Mouse (Mus musculus) cerebellum, adult 2 months (tissue): ENCODE measurements at regions not wholly inside any gene's neighbourhood (a gene's known extent, or its start where the extent isn't known, plus 50 kb on each side); places are given as distances from the start of the nearest gene placed in this dataset.

Experiments used
- DNase-seq, 2 experiments: peaks; one replicate each; pipeline ENCODE4 v3.0.0; 2021
- H3K27ac ChIP-seq: fragments of 200-500 bp; 2 replicates; pipeline ENCODE4 v1.5.1; 2012; ENCODE audit warnings: low read length, control low read depth, inconsistent platforms; ENCODE audit not compliant: insufficient read depth
- H3K27me3 ChIP-seq: fragments of 200-500 bp; 2 replicates; pipeline ENCODE4 v1.6.1; 2012; ENCODE audit warnings: inconsistent platforms, mild to moderate bottlenecking, low read length, moderate library complexity; ENCODE audit not compliant: control insufficient read depth, insufficient read depth
- H3K4me1 ChIP-seq: fragments of 200-500 bp; 2 replicates; pipeline ENCODE4 v1.6.1; 2011; ENCODE audit warnings: low read length; ENCODE audit not compliant: control insufficient read depth, insufficient read depth
- H3K4me3 ChIP-seq: fragments of 200-500 bp; replicated peaks from 2 replicates; pipeline ENCODE3; 2011; ENCODE audit warnings: mild to moderate bottlenecking, low read depth, low read length, control low read depth; ENCODE audit not compliant: insufficient read depth
- CTCF ChIP-seq: fragments of 200-500 bp; IDR thresholded peaks from 2 replicates; pipeline ENCODE4 v1.5.1; 2011; ENCODE audit warnings: low read depth, mild to moderate bottlenecking, control low read depth, low read length, moderate library complexity, borderline replicate concordance; ENCODE audit not compliant: insufficient read depth
- POLR2A ChIP-seq: fragments of 200-500 bp; IDR thresholded peaks from 2 replicates; pipeline ENCODE4 v1.6.1; 2011; ENCODE audit warnings: low read length, control low read depth, borderline replicate concordance; ENCODE audit not compliant: insufficient read depth
- WGBS: fragments of 180-500 bp; shearing (Covaris S2); methylation state at CpG from one replicate; pipeline ENCODE4 v1.1.7; 2018; 5-methylcytosine and 5-hydroxymethylcytosine counted together

DNA sequence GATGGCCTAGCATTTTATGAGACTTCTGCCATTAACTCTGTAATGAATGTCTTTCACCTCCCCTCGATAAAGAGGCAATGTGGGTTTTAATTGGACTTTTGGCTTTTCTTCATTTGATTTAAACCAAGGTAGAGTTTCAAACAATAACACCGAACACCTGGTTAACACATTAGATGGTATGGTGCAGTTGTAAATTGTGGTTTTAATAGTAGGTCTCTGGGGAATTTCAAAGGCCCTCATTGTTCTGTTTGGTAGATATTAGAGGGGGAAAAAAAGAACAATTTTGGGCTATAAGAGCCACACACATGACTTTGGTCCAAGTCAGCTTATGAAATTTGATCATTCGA lies 497.8 kb upstream of the Mki67 start:
- Histone ChIP-seq H3K4me1 (no peaks in the 10 kb centered on the region), H3K27ac (no peak overlapping the region), H3K4me3 (no peak overlapping the region), H3K27me3 (no peaks in the 10 kb centered on the region)
- WGBS: 78% methylated on average over 3 of the region's 3 CpGs
- TF ChIP-seq POLR2A: no peak
- no peak for TF ChIP-seq CTCF
- no peak for DNase-seq

DNA sequence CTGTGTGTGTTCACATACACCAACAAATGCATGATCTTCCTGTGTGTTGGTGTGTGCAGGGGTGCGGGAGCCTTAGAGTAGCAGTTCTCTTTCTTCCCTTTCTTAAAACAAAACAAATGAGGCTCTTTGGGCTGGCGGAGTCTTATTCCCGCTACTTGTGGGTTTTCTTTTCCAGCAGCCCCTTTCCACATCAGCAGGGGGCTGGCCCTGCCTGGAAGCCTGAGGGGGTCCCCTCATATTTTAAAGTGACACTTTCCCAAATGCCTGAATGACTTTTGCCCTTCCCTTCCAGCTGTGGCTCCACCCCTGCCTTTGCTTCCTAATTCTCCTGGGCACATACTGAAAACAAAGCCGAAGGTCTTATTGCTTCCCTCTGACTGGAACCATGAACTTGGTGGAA lies 498.3 kb upstream of the Mki67 start:
- no peaks in the 10 kb centered on the region for H3K27me3 ChIP-seq
- H3K4me3 ChIP-seq: no peak overlapping the region
- TF ChIP-seq CTCF: no peak
- TF ChIP-seq POLR2A: no peak
- no peaks in the 10 kb centered on the region for H3K4me1 ChIP-seq
- WGBS: 88% methylated on average over 4 of the region's 4 CpGs
- DNase-seq: no peak
- no peak overlapping the region for H3K27ac ChIP-seq

DNA sequence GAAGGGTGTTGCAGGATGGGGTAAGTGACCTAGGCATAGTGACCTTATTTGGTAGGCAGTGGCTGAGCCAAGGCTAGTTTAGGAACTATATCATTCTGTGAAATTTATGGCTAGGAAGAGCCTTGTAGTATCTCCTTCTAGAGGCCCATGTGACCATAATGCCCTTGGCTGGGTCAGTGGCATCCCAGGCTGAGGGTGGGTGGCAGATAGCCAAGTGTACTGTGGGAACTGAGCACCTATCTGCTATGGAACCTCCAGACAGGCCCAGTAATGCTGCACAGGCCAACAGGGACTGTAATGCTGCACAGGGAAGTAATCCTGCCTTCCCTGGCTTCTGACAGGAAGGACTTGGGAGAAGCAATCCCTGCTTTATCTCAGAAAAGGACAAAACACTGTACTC lies 500.6 kb upstream of the Mki67 start:
- Histone ChIP-seq H3K4me1 (no peaks in the 10 kb centered on the region), H3K27ac (no peak overlapping the region), H3K27me3 (no peaks in the 10 kb centered on the region), H3K4me3 (no peak overlapping the region)
- no peak for TF ChIP-seq CTCF
- no peak for TF ChIP-seq POLR2A
- DNase-seq: no peak

DNA sequence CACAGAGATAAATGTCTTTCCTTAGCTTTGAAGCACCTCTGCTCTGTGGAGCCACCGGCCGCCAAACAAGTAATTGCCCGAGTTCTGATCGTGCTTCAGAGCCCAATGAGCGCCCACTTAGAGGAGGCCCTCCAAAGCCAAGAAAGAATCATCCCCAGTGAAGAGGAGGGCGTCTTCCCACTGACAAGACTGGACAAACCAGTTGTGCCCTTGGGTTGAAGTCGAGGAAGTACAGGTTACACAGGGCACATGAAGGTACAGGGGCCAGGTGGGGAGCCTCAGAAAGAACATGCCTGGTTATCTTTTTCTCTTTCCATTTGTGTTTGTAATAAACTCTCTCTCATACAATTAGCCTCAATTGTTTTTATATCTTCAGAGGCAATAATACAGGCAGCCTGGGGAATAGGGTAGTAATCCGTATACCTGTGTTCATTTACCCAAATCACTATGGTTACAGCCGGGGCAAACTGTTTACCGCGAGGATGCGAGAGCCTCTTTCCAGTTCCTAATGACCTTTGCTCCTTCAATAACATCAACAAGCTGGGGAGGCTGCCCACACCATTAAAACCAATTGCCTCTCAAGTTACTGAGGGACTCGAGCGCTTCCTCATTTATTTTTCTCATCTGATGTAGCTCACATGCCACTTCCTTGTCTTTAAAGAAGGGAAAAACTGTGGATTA lies 503.5 kb upstream of the Mki67 start:
- WGBS: 64% methylated on average over 14 of the region's 14 CpGs
- Histone ChIP-seq H3K4me3 (no peak overlapping the region), H3K27ac (no peak overlapping the region), H3K4me1 (no peaks in the 10 kb centered on the region), H3K27me3 (no peaks in the 10 kb centered on the region)
- TF ChIP-seq POLR2A: no peak
- no peak for TF ChIP-seq CTCF
- DNase-seq: no peak

DNA sequence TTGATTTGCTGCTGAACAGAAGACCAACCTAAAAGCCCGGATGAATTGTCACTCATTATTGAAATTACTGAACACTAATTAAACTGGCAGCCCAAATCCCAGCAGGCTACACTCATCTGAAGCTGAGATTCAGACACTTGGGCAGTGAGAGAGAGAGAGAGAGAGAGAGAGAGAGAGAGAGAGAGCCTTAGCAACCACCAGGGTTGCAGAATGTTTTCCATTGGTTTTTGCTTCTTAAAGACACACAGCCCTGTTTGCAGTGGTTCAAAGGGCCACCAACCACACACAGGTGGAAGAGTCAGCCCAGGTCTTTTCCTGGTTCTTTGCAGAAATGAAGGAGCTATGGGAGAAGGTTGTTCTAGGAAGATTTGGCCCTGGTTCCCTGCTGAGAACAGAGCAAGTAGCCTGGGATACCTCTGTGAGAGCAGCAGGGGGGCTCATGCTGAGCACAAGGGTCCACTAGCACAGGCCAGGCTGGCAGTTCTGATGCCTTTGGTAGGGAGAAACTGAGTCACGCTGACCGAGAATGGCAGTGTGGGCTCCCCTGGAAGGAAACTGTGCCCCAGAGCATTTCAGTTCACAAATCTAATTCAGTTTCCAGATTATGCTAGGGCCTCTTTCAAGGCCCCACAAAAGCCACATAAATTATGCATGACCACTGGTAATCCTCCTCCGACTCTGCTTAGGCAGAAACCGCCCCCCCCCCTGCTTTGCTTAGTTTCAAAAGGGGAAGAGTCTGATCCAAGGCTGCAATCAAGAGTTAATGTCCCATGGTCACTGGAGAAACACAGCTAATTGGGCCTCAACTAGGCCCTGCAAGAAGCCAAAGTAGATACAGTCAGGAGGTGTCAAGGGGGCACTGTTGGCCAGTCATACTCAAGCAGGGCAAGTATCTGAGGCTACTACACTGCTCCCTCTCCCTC lies 504.3 kb upstream of the Mki67 start:
- no peak overlapping the region for H3K27ac ChIP-seq
- H3K4me3 ChIP-seq: no peak overlapping the region
- no peak for DNase-seq
- no peaks in the 10 kb centered on the region for H3K27me3 ChIP-seq
- TF ChIP-seq CTCF (no peak), POLR2A (no peak)
- 36% methylated on average over 5 of the region's 5 CpGs for WGBS
- no peaks in the 10 kb centered on the region for H3K4me1 ChIP-seq

DNA sequence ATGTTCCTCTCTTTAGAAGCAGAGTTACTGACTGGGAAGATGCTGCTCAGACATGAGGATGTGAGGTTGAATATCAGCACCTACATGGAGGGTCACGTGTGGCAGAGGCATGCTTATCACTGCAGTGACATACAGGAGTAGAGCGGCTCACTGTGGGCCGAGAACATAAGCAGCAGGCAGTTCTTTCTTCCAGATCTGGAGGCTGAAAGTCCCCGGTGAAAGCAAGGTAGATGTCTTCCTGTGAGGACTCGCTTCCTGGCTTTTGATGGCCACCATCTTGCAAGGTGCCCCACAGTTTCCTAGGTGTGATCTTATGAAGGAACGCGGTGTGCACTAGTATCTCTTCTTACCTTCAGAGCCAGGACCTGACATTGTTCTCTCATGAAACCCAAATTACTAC lies 505.5 kb upstream of the Mki67 start:
- TF ChIP-seq POLR2A (no peak), CTCF (no peak)
- H3K27ac ChIP-seq: no peak overlapping the region
- 94% methylated on average over 7 of the region's 7 CpGs for WGBS
- no peaks in the 10 kb centered on the region; the same call in 1 of the 2 replicates for H3K4me1 ChIP-seq
- no peak overlapping the region for H3K4me3 ChIP-seq
- DNase-seq: no peak
- H3K27me3 ChIP-seq: no peaks in the 10 kb centered on the region

DNA sequence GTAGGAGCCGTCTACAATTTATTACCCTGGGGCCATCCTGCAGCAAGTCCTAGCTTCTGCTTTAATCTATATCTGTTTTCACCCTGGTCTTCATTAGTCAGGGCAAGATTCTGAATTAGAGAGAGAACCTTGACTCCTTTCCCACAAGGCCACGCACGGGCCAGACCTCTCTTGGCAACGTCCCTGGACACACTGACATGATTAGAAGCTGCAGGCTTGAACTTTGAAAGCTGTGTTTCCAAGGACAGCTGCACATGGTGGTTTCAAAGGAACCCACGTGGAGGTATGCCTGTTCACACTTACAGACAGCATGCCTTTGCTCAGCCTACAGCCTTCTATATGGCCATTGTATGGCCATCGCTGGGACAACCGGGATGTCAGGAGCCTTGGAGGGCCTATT lies 509.9 kb upstream of the Mki67 start:
- Histone ChIP-seq H3K27me3 (no peaks in the 10 kb centered on the region), H3K4me3 (no peak overlapping the region), H3K27ac (no peak overlapping the region), H3K4me1 (no peaks in the 10 kb centered on the region; the same call in 1 of the 2 replicates)
- WGBS: 63% methylated on average over 7 of the region's 7 CpGs
- no peak for DNase-seq
- TF ChIP-seq CTCF: no peak
- TF ChIP-seq POLR2A: no peak

DNA sequence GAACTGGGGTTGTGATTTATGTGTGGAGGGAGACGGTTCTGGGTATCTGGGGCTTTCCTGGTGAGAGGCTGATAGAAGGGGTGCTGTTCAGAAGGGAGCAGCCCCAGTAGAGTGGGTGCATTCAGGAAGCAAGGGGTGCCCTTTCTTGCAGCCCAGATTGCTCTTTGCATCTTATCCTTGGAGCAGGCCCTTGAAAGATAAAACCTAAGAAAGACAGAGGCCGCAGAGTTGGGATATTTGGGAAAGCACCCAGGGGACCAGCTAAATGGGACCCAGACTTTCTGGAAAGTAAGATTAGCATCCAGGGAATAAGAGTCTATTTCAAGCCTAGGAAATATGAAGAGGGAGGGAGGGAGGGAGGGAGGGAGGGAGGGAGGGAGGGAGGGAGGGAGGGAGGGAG lies 512.2 kb upstream of the Mki67 start:
- DNase-seq: no peak
- TF ChIP-seq POLR2A (no peak), CTCF (no peak)
- Histone ChIP-seq H3K27ac (no peak overlapping the region), H3K27me3 (no peaks in the 10 kb centered on the region), H3K4me1 (no peaks in the 10 kb centered on the region; the same call in 1 of the 2 replicates), H3K4me3 (no peak overlapping the region)
- 93% methylated on average over 2 of the region's 2 CpGs for WGBS
